Comparison of ENCODE assay signal across 17 mouse cellular contexts in the genomic region with DNA sequence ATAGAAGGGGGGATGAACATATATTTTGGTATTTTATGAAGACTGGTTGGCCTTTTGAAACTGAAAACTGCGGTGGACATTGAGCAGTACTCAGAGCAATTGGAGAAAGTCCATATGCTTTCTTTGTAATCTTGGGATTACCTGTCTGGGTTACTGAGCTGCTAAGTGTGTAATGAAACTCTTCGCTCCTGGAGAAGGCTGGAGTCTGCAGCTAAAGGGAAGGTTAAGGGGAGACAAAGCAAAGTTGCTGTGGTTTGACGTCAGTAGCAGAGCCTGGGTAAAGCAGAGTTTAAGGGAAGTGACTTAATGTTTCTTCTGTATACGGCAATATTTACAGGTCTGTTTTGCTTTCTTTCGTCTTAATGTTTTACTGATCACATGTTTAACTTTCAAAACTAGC.
A peak's percentile ranks its signal among the peaks of the same experiment; 100 is the strongest.
DNase-seq lines count a peak whose midpoint lies in the region; ATAC-seq and TF ChIP-seq lines count a peak whose summit lies in the region.
"Had no signal": no experiment of that assay in that cellular context is flagged by ENCODE, and none has a peak within 500 bp of the region (broad histone marks: within the 10 kb centered on the region; RNA-seq: fewer than 3 reads in every experiment).

No protein-coding gene starts in this region.

- no peak overlapping the region for H3K9ac ChIP-seq in heart, postnatal 0 days (replicated peaks; ENCODE audit: low read depth, low read length)
- H3K9ac ChIP-seq in kidney, postnatal 0 days (ENCODE audit: low read depth, low read length) = 0 out of 2 replicates have a peak overlapping the region, but pooled peaks have one; percentile 42
- H3K9ac ChIP-seq in limb, embryonic 14.5 days (ENCODE audit: low read depth, low read length, severe bottlenecking) = no peak overlapping the region
- H3K9ac ChIP-seq: heart, embryonic 12.5 days; liver, embryonic 14.5 days; lung, embryonic 15.5 days had no signal

- 78% methylated on average over 5 of the region's 5 CpGs for WGBS in heart, postnatal 0 days
- 82% methylated on average over 5 of the region's 5 CpGs for WGBS in heart, embryonic 10.5 days
- 20% methylated on average over 5 of the region's 5 CpGs for WGBS in kidney, postnatal 0 days
- 79% methylated on average over 5 of the region's 5 CpGs for WGBS in embryonic facial prominence, embryonic 10.5 days
- 53% methylated on average over 5 of the region's 5 CpGs for WGBS in limb, embryonic 14.5 days

- no peaks in the 10 kb centered on the region for H3K36me3 ChIP-seq in heart, postnatal 0 days (replicated peaks; ENCODE audit: control insufficient read depth, insufficient read depth, low read length)
- H3K36me3 ChIP-seq in heart, embryonic 10.5 days = no peaks in the 10 kb centered on the region
- H3K36me3 ChIP-seq in kidney, postnatal 0 days (ENCODE audit: insufficient read depth, low read length) = no peaks in the 10 kb centered on the region
- H3K36me3 ChIP-seq in embryonic facial prominence, embryonic 10.5 days (replicated peaks) = no peaks in the 10 kb centered on the region
- no peaks in the 10 kb centered on the region for H3K36me3 ChIP-seq in limb, embryonic 14.5 days (ENCODE audit: control insufficient read depth, insufficient read depth, low read length)
- H3K36me3 ChIP-seq: heart, embryonic 12.5 days; lung, embryonic 15.5 days had no signal

- TF ChIP-seq EP300 in heart, postnatal 0 days (IDR thresholded peaks at IDR 0.05; ENCODE audit: low read depth) = no peak

- no peaks in the 10 kb centered on the region for H3K4me1 ChIP-seq in heart, postnatal 0 days (ENCODE audit: control insufficient read depth, insufficient read depth)
- no peaks in the 10 kb centered on the region for H3K4me1 ChIP-seq in heart, embryonic 10.5 days
- H3K4me1 ChIP-seq in kidney, postnatal 0 days (replicated peaks; ENCODE audit: insufficient read depth, low read length) = peaks cover 17% of the 10 kb centered on the region
- H3K4me1 ChIP-seq in embryonic facial prominence, embryonic 10.5 days = peaks cover 10% of the 10 kb centered on the region; the same call in 1 of the 2 replicates
- no peaks in the 10 kb centered on the region for H3K4me1 ChIP-seq in limb, embryonic 14.5 days (ENCODE audit: control insufficient read depth, insufficient read depth, low read length)
- H3K4me1 ChIP-seq: heart, embryonic 12.5 days; lung, embryonic 15.5 days had no signal

- DNase-seq in heart, postnatal 0 days (ENCODE audit: low spot score) = no peak
- DNase-seq in heart, embryonic 10.5 days (ENCODE audit: low spot score) = no peak
- DNase-seq in kidney, postnatal 0 days (ENCODE audit: low spot score) = peak; percentile 39
- DNase-seq in kidney, postnatal 25 days = no peak
- DNase-seq in embryonic facial prominence, embryonic 10.5 days (ENCODE audit: low spot score) = no peak
- no peak for DNase-seq in limb, embryonic 14.5 days (ENCODE audit: low spot score)
- DNase-seq in adrenal gland, postnatal 10 days = no peak
- DNase-seq: cerebellum, adult 18-20 months; cerebellum, postnatal 25 days; kidney, adult 18-20 months; lung, postnatal 4 days; thymus, postnatal 36 days had no signal

- no peaks in the 10 kb centered on the region for H3K9me3 ChIP-seq in heart, postnatal 0 days (replicated peaks; ENCODE audit: control insufficient read depth, low read length)
- H3K9me3 ChIP-seq in heart, embryonic 10.5 days = no peaks in the 10 kb centered on the region
- H3K9me3 ChIP-seq in kidney, postnatal 0 days (replicated peaks; ENCODE audit: low read length) = no peaks in the 10 kb centered on the region
- H3K9me3 ChIP-seq in embryonic facial prominence, embryonic 10.5 days = no peaks in the 10 kb centered on the region
- no peaks in the 10 kb centered on the region for H3K9me3 ChIP-seq in limb, embryonic 14.5 days (ENCODE audit: control insufficient read depth, low read length)
- H3K9me3 ChIP-seq: heart, embryonic 12.5 days; lung, embryonic 15.5 days had no signal

- H3K4me2 ChIP-seq in heart, postnatal 0 days (ENCODE audit: low read depth, low read length) = 0 out of 2 replicates have a peak overlapping the region, but pooled peaks have one; percentile 9
- peak overlapping the region; percentile 51 for H3K4me2 ChIP-seq in kidney, postnatal 0 days (ENCODE audit: low read length)
- peak overlapping the region; percentile 3; the same call in 1 of the 2 replicates for H3K4me2 ChIP-seq in limb, embryonic 14.5 days (replicated peaks; ENCODE audit: low read depth, low read length, severe bottlenecking)
- H3K4me2 ChIP-seq: heart, embryonic 12.5 days; lung, embryonic 15.5 days had no signal

- no peak overlapping the region for H3K27ac ChIP-seq in heart, postnatal 0 days (ENCODE audit: low read depth)
- H3K27ac ChIP-seq in heart, embryonic 10.5 days = no peak overlapping the region
- peak overlapping the region; percentile 72 for H3K27ac ChIP-seq in kidney, postnatal 0 days
- H3K27ac ChIP-seq in embryonic facial prominence, embryonic 10.5 days (replicated peaks) = peak overlapping the region; percentile 48; the same call in 1 of the 2 replicates
- no peak overlapping the region for H3K27ac ChIP-seq in limb, embryonic 14.5 days (replicated peaks; ENCODE audit: low read depth, low read length)
- H3K27ac ChIP-seq: liver, embryonic 14.5 days; lung, embryonic 15.5 days; stomach, postnatal 0 days had no signal

- TF ChIP-seq CTCF in heart, postnatal 0 days (IDR thresholded peaks at IDR 0.05; ENCODE audit: low read depth) = no peak
- TF ChIP-seq CTCF in kidney, postnatal 0 days (IDR thresholded peaks at IDR 0.05; ENCODE audit: low read depth) = no peak

- TF ChIP-seq POLR2A in limb, embryonic 14.5 days (IDR thresholded peaks at IDR 0.05; ENCODE audit: borderline replicate concordance, extremely low read depth, insufficient read depth, insufficient read length) = no peak

- H3K27me3 ChIP-seq in heart, postnatal 0 days (ENCODE audit: control insufficient read depth, insufficient read depth, low read length) = no peaks in the 10 kb centered on the region
- no peaks in the 10 kb centered on the region for H3K27me3 ChIP-seq in heart, embryonic 10.5 days (ENCODE audit: insufficient read depth, poor library complexity, severe bottlenecking)
- no peaks in the 10 kb centered on the region for H3K27me3 ChIP-seq in kidney, postnatal 0 days (ENCODE audit: insufficient read depth, low read length)
- no peaks in the 10 kb centered on the region for H3K27me3 ChIP-seq in embryonic facial prominence, embryonic 10.5 days (replicated peaks; ENCODE audit: low read depth, poor library complexity, severe bottlenecking)
- no peaks in the 10 kb centered on the region for H3K27me3 ChIP-seq in limb, embryonic 14.5 days (ENCODE audit: control insufficient read depth, insufficient read depth, low read length)
- H3K27me3 ChIP-seq: lung, embryonic 15.5 days had no signal

- no peak overlapping the region for H3K4me3 ChIP-seq in heart, postnatal 0 days (ENCODE audit: low read depth, low read length)
- H3K4me3 ChIP-seq in heart, embryonic 10.5 days = no peak overlapping the region
- H3K4me3 ChIP-seq in kidney, postnatal 0 days (replicated peaks; ENCODE audit: low read depth, low read length) = peak overlapping the region; percentile 21
- H3K4me3 ChIP-seq in embryonic facial prominence, embryonic 10.5 days = peak overlapping the region; percentile 21; the same call in 1 of the 2 replicates
- no peak overlapping the region for H3K4me3 ChIP-seq in limb, embryonic 14.5 days (replicated peaks; ENCODE audit: low read length)
- H3K4me3 ChIP-seq: heart, embryonic 12.5 days; lung, embryonic 15.5 days had no signal

- no peak for ATAC-seq in heart, postnatal 0 days (ENCODE audit: insufficient read depth, low read depth)
- ATAC-seq in kidney, postnatal 0 days (replicated peaks; ENCODE audit: low FRiP score, low read depth) = no peak
- no peak for ATAC-seq in limb, embryonic 14.5 days (ENCODE audit: low FRiP score, low read depth)
- ATAC-seq: midbrain, embryonic 16.5 days had no signal

Comparison
In these comparisons a context has a peak if more than half of its experiments do, and no peak if none do; other contexts are left out.
1. H3K27ac ChIP-seq: peak in kidney, postnatal 0 days (single experiment) and embryonic facial prominence, embryonic 10.5 days (single experiment); none in heart, postnatal 0 days (single experiment), heart, embryonic 10.5 days (single experiment) and limb, embryonic 14.5 days (single experiment).
2. H3K4me3 ChIP-seq: peak in kidney, postnatal 0 days (single experiment) and embryonic facial prominence, embryonic 10.5 days (single experiment); none in heart, postnatal 0 days (single experiment), heart, embryonic 10.5 days (single experiment) and limb, embryonic 14.5 days (single experiment).
3. Peak in every context shown above with its lines, with median percentiles within 50 percentile points of each other: H3K4me2 ChIP-seq.